Mouse (Mus musculus) hindbrain, embryonic 12.5 days (tissue): Measurements from ENCODE around the gene Lypla2. TPM values are rescaled to one million over a fixed set of nuclear protein-coding genes. Genes with fewer than 3 reads are reported as not detected.
A peak's percentile ranks its signal among the peaks of the same experiment; 100 is the strongest.

Experiments used
- ATAC-seq: fragments of 200-750 bp; cut with Nextera tagmentation; 2 replicates; pipeline ENCODE4 v1.8.0; 2017; ENCODE audit warnings: moderate TSS enrichment; ENCODE audit not compliant: low FRiP score
- H3K27ac ChIP-seq: fragments of 300-500 bp; sonication (generic); 2 replicates; pipeline ENCODE4 v1.5.1; 2016; ENCODE audit warnings: mild to moderate bottlenecking
- H3K27me3 ChIP-seq: fragments of 300-500 bp; sonication (generic); 2 replicates; pipeline ENCODE4 v1.6.1; 2016; ENCODE audit warnings: mild to moderate bottlenecking
- H3K36me3 ChIP-seq: fragments of 300-500 bp; sonication (generic); 2 replicates; pipeline ENCODE4 v1.6.1; 2016; ENCODE audit warnings: mild to moderate bottlenecking
- H3K4me1 ChIP-seq: fragments of 300-500 bp; sonication (generic); 2 replicates; pipeline ENCODE4 v1.6.1; 2016
- H3K4me2 ChIP-seq: fragments of 300-500 bp; sonication (generic); replicated peaks from 2 replicates; pipeline ENCODE4 v1.6.1; 2016; ENCODE audit warnings: mild to moderate bottlenecking
- H3K4me3 ChIP-seq: fragments of 300-500 bp; sonication (generic); 2 replicates; pipeline ENCODE4 v1.5.1; 2016; ENCODE audit warnings: mild to moderate bottlenecking
- H3K9ac ChIP-seq: fragments of 300-500 bp; sonication (generic); 2 replicates; pipeline ENCODE4 v1.6.1; 2016; ENCODE audit warnings: mild to moderate bottlenecking, moderate library complexity
- H3K9me3 ChIP-seq: fragments of 300-500 bp; sonication (generic); replicated peaks from 2 replicates; pipeline ENCODE4 v1.6.1; 2016; ENCODE audit warnings: mild to moderate bottlenecking
- WGBS: fragments of 180-500 bp; shearing (Covaris S2); methylation state at CpG from one replicate; pipeline ENCODE4 v1.1.7; 2016; 5-methylcytosine and 5-hydroxymethylcytosine counted together
- polyA plus RNA-seq: library from polyadenylated mRNA; unstranded; fragments of >200 nt; fragmentation: Nextera tagmentation; extraction: Ambion mirVana; gene quantifications from 2 replicates; pipeline ENCODE4 v1.2.1, GENCODE M21; 2016

Gene Lypla2
- polyA plus RNA-seq, 1 experiment from 2014 or later, result 167 TPM

- H3K4me2 ChIP-seq, result no peak overlapping the region
- no peak overlapping the region for H3K4me3 ChIP-seq
- no peaks in the 10 kb centered on the region for H3K27me3 ChIP-seq
- H3K27ac ChIP-seq, result no peak overlapping the region
- no peak overlapping the region for H3K9ac ChIP-seq
- H3K4me1 ChIP-seq, result peaks cover 17% of the 10 kb centered on the region
- H3K36me3 ChIP-seq, result peaks cover 19% of the 10 kb centered on the region
- 81% methylated on average over 2 of the region's 2 CpGs for WGBS
- no peak for ATAC-seq
- H3K9me3 ChIP-seq, result no peaks in the 10 kb centered on the region
These were observed 48.0 kb downstream of the Lypla2 start for GRCm38 (mm10) chr4:135924418-135924817.

GRCm38 (mm10) chr4:135922190-135922589 lies 50.2 kb downstream of the Lypla2 start:
- Histone ChIP-seq H3K27ac (no peak overlapping the region), H3K36me3 (peaks cover 19% of the 10 kb centered on the region), H3K4me3 (peak overlapping the region; percentile 76; the same call in 1 of the 2 replicates), H3K4me2 (peak overlapping the region; percentile 88; the same call in 1 of the 2 replicates), H3K9ac (0 out of 2 replicates have a peak overlapping the region, but pooled peaks have one; percentile 82), H3K4me1 (peaks cover 17% of the 10 kb centered on the region), H3K9me3 (no peaks in the 10 kb centered on the region), H3K27me3 (no peaks in the 10 kb centered on the region)
- no peak for ATAC-seq
- WGBS, result 85% methylated on average over 1 of the region's 1 CpGs

DNA sequence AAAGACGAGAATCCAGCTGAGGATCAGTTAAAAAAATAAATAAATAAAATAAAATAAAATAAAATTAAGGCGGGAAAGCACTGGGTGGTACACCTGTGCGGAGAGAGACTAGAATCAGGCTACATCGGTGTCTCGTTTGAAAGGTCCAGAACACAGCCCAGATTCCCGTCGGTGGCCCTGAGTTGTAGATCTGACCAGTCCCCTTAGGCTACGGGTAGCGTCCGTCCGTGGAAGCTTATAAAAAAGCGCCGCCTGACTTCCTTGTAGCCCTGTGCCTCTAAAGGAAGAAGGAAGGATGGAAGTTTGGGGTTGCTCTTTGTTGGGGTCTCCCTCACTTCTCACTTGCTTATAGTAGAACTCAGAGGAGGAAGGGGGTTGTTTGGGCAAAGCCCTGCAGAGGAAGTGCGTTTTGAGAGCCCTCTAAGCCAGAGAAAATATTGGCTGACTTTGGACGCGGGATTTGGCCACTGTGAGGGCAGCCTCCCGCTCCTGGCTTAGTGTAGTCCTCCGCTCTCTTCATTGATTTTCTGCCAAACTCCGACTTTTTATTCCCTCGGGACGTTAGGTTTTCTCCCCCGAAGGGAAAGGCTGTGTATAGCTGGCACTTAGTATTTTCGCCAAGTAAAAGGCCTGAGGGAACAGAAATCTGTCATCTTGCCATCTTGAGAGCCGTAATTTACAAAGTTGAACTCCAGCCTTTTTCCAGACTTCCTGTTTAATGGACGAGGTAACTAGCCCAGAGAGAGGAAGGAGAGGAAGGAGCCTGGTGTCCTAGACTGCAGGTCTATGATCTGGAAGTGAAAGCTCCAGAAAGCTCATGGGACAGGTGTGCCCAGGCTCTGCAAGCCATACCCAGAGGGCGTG lies 50.9 kb downstream of the Lypla2 start:
- no peaks in the 10 kb centered on the region for H3K9me3 ChIP-seq
- H3K9ac ChIP-seq, result peak overlapping the region; percentile 82
- peak overlapping the region; percentile 76 for H3K4me3 ChIP-seq
- H3K27me3 ChIP-seq, result no peaks in the 10 kb centered on the region
- H3K36me3 ChIP-seq, result peaks cover 17% of the 10 kb centered on the region
- H3K4me2 ChIP-seq, result peak overlapping the region; percentile 88
- peak; percentile 33; the same call in 1 of the 2 replicates for ATAC-seq
- peaks cover 17% of the 10 kb centered on the region for H3K4me1 ChIP-seq
- 8% methylated on average over 26 of the region's 26 CpGs for WGBS
- H3K27ac ChIP-seq, result peak overlapping the region; percentile 86

DNA sequence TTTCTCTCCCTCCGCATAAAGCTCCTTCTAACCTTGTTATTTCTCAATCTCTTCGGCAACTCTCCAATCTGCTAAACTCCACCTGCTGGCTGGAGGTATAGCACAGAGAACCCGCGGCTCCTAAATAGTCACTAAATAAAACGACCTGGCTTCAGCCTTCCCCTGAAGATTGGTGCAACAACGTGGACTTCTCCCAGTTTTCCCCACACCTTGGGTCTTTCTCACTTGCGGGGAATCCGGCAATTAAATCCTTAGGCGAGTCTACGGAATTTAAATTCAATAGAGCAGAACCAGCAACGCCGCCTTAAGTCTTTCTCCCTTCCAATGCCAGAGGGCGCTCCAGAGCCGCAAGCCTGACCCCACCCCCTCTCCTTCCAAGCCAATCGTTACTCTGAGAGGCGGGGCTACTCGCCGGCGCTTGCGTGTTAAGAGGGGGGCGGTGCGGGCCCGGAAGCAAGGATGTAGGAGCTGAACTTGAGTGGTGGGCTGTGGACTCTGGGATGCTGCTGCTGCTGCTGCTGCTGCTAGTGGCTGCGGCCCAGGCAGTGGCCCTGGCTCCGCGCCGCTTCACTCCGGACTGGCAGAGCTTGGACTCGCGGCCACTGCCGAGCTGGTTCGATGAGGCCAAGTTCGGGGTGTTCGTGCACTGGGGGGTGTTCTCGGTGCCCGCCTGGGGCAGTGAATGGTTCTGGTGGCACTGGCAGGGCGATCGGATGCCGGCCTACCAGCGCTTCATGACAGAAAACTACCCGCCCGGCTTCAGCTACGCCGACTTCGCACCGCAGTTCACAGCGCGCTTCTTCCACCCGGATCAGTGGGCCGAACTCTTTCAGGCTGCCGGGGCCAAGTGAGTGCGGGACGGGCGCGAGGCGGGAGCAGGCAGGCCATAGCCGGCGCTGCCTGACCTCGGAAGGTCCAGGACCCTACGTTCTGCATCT lies 51.9 kb downstream of the Lypla2 start, which contains the start of gene Fuca1:
Gene Fuca1, plus strand, starts transcription at position 432 of the 938 bp plus-strand sequence.
- Histone ChIP-seq H3K27me3 (no peaks in the 10 kb centered on the region), H3K9me3 (no peaks in the 10 kb centered on the region), H3K36me3 (peaks cover 8% of the 10 kb centered on the region; the same call in 1 of the 2 replicates), H3K27ac (peak within 1 kb of the TSS; percentile 86), H3K4me2 (peak within 1 kb of the TSS; percentile 88), H3K4me1 (peaks cover 17% of the 10 kb centered on the region), H3K4me3 (peak within 1 kb of the TSS; percentile 76), H3K9ac (peak within 1 kb of the TSS; percentile 82)
- 2% methylated on average over 60 of the region's 60 CpGs for WGBS
- ATAC-seq, result peak; percentile 96

GRCm38 (mm10) chr4:135919280-135919639 lies 53.2 kb downstream of the Lypla2 start:
- H3K9ac ChIP-seq, result no peak overlapping the region
- ATAC-seq, result no peak
- no peak overlapping the region for H3K27ac ChIP-seq
- H3K9me3 ChIP-seq, result no peaks in the 10 kb centered on the region
- H3K4me2 ChIP-seq, result no peak overlapping the region
- no peaks in the 10 kb centered on the region for H3K27me3 ChIP-seq
- H3K4me1 ChIP-seq, result peaks cover 17% of the 10 kb centered on the region
- H3K4me3 ChIP-seq, result no peak overlapping the region
- 0 out of 2 replicates have a peak, but pooled peaks cover 5% of the 10 kb centered on the region for H3K36me3 ChIP-seq
- WGBS, result 95% methylated on average over 3 of the region's 3 CpGs

GRCm38 (mm10) chr4:135918635-135919279 lies 53.7 kb downstream of the Lypla2 start:
- H3K36me3 ChIP-seq, result 0 out of 2 replicates have a peak, but pooled peaks cover 5% of the 10 kb centered on the region
- H3K27me3 ChIP-seq, result no peaks in the 10 kb centered on the region
- 87% methylated on average over 13 of the region's 13 CpGs for WGBS
- no peaks in the 10 kb centered on the region for H3K9me3 ChIP-seq
- peaks cover 17% of the 10 kb centered on the region for H3K4me1 ChIP-seq
- no peak for ATAC-seq
- no peak overlapping the region for H3K4me3 ChIP-seq
- H3K9ac ChIP-seq, result no peak overlapping the region
- no peak overlapping the region for H3K4me2 ChIP-seq
- no peak overlapping the region for H3K27ac ChIP-seq

Other genes with a start within 250 kb of the Lypla2 start
- gene Il22ra1, start 244.5 kb downstream of the Lypla2 start, polyA plus RNA-seq, result not detected in 2 replicates
- gene Myom3, start 212.9 kb downstream of the Lypla2 start, polyA plus RNA-seq, result 0.35 and 1.5 TPM in 2 replicates
- 312 and 328 TPM in 2 replicates for gene Srsf10, start 116.9 kb downstream of the Lypla2 start, polyA plus RNA-seq
- 152 and 154 TPM in 2 replicates for gene Pnrc2, start 98.8 kb downstream of the Lypla2 start, polyA plus RNA-seq
- 0.15 and 0.29 TPM in 2 replicates for gene Cnr2, start 77.2 kb downstream of the Lypla2 start, polyA plus RNA-seq
- gene Fuca1, start 51.9 kb downstream of the Lypla2 start, polyA plus RNA-seq, result 50.2 and 54.1 TPM in 2 replicates
- gene Hmgcl, start 26.2 kb downstream of the Lypla2 start, polyA plus RNA-seq, result 55.6 and 60.2 TPM in 2 replicates
- gene Gale, start 8.9 kb downstream of the Lypla2 start, polyA plus RNA-seq, result 35.3 and 35.5 TPM in 2 replicates
- 58.3 and 59.8 TPM in 2 replicates for gene Pithd1, start 14.6 kb upstream of the Lypla2 start, polyA plus RNA-seq
- 36.5 and 41.5 TPM in 2 replicates for gene Eloa, start 49.1 kb upstream of the Lypla2 start, polyA plus RNA-seq
- gene Rpl11, start 80.8 kb upstream of the Lypla2 start, polyA plus RNA-seq, result 277 and 292 TPM in 2 replicates
- 372 and 426 TPM in 2 replicates for gene Id3, start 170.9 kb upstream of the Lypla2 start, polyA plus RNA-seq
- gene E2f2, start 199.8 kb upstream of the Lypla2 start, polyA plus RNA-seq, result 7.0 and 7.9 TPM in 2 replicates
- gene Asap3, start 233.7 kb upstream of the Lypla2 start, polyA plus RNA-seq, result 11.6 and 11.8 TPM in 2 replicates